Mouse (Mus musculus) heart, postnatal 4 days (tissue): Measurements from ENCODE around the gene Cul1. TPM values are rescaled to one million over a fixed set of nuclear protein-coding genes. Genes with fewer than 3 reads are reported as not detected.
"Not testable (repeated sequence)": the region's sequence is repeated elsewhere in the genome, so short reads cannot be mapped to it uniquely, and the experiment has no call there.

Experiments used
- DNase-seq: peaks from one replicate; pipeline ENCODE4 v3.0.0; 2021
- total RNA-seq, 2 experiments: library from RNA; stranded (reverse); gene quantifications; 2 replicates each; pipeline ENCODE4 v1.2.3; 2021

The Cul1 gene
- 10 to 100 TPM; 89.4 to 94.8 TPM for total RNA-seq

- DNase-seq = no peak
Observed at GRCm38 (mm10) chr6:47453098-47453497, at the start of gene Cul1. Gene Cul1, plus strand, starts transcription at chr6:47453398.

GRCm38 (mm10) chr6:47404419-47405382, 48.5 kb upstream of the Cul1 start:
- DNase-seq = peak; percentile 17

GRCm38 (mm10) chr6:47412886-47413606, 40.2 kb upstream of the Cul1 start:
- no peak for DNase-seq

- no peak for DNase-seq
Observed at GRCm38 (mm10) chr6:47413656-47414055, 39.5 kb upstream of the Cul1 start.

- DNase-seq = no peak
Observed at GRCm38 (mm10) chr6:47418691-47419090, 34.5 kb upstream of the Cul1 start.

- no peak for DNase-seq
Observed at GRCm38 (mm10) chr6:47420156-47420555, 33.0 kb upstream of the Cul1 start.

- no peak for DNase-seq
Observed at GRCm38 (mm10) chr6:47421221-47421620, 32.0 kb upstream of the Cul1 start.

GRCm38 (mm10) chr6:47426136-47426535, 27.1 kb upstream of the Cul1 start:
- no peak for DNase-seq

GRCm38 (mm10) chr6:47426556-47426955, 26.6 kb upstream of the Cul1 start:
- not testable (repeated sequence) for DNase-seq

- DNase-seq = not testable (repeated sequence)
Observed at GRCm38 (mm10) chr6:47432795-47433194, 20.4 kb upstream of the Cul1 start.

GRCm38 (mm10) chr6:47440080-47440479, 13.1 kb upstream of the Cul1 start:
- no peak for DNase-seq

GRCm38 (mm10) chr6:47447658-47448057, 5.5 kb upstream of the Cul1 start:
- no peak for DNase-seq

- peak; percentile 70 for DNase-seq
Observed at GRCm38 (mm10) chr6:47453522-47454130, 428 bp downstream of the Cul1 start.

GRCm38 (mm10) chr6:47454131-47454574, 955 bp downstream of the Cul1 start:
- DNase-seq = peak; percentile 84

GRCm38 (mm10) chr6:47454575-47455571, 1.7 kb downstream of the Cul1 start:
- DNase-seq = peak; percentile 80

- DNase-seq = no peak
Observed at GRCm38 (mm10) chr6:47455843-47456242, 2.6 kb downstream of the Cul1 start.

GRCm38 (mm10) chr6:47456853-47457252, 3.7 kb downstream of the Cul1 start:
- no peak for DNase-seq

- DNase-seq = no peak
Observed at GRCm38 (mm10) chr6:47465400-47465799, 12.2 kb downstream of the Cul1 start.

GRCm38 (mm10) chr6:47466488-47466887, 13.3 kb downstream of the Cul1 start:
- DNase-seq = no peak

GRCm38 (mm10) chr6:47467058-47467457, 13.9 kb downstream of the Cul1 start:
- DNase-seq = no peak

- no peak for DNase-seq
Observed at GRCm38 (mm10) chr6:47469760-47470159, 16.6 kb downstream of the Cul1 start.

GRCm38 (mm10) chr6:47472444-47472843, 19.2 kb downstream of the Cul1 start:
- DNase-seq = no peak
